ENCODE assay signal across 8 mouse cellular contexts in the genomic region with DNA sequence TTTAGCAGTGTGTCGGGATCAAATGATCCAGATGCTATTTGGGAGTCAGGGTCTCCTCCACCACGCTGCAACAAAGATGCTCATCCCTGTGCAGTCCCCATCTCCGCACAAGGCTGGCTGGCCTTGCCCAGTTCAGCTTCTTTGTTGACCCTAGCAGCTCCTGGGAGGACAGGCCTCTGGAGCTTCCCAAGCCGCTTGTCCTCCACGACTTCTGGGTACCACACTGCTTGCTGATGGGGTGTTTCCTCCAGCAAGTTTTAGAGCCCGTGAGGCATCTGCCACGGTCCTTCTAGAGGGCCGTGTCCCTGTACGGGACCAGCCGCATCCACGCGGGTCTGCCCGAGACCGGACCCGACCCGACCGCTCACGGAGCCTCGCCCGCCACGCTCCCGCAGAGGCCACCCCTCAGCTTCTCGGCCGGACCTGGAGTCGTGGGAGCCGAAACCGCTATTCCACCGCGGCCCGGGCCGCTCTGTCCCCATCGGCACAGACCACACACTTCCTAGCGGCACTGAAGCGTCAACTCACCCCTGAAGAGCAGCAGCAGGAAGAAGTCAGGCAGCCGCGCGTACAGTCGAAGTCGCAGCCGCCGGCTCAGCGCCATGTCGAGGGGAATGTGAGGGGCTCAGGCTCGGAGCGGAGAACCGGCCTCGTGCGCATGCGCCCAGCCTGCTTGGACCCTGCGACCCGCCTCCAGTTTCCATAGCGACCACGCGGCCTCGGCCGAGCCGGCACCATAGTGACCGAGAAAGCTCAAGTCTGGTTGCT. TPM values are rescaled to one million over a fixed set of nuclear protein-coding genes. Genes with fewer than 3 reads are reported as not detected.
DNase-seq lines count a peak whose midpoint lies in the region; ATAC-seq and TF ChIP-seq lines count a peak whose summit lies in the region.

A gene (minus strand): TSS at position 659 of the 768 bp plus-strand sequence.

- no peaks in the 10 kb centered on the region for H3K4me1 ChIP-seq in intestine, postnatal 0 days (replicated peaks; ENCODE audit: control insufficient read depth, insufficient read depth, low read length)
- peaks cover 47% of the 10 kb centered on the region for H3K4me1 ChIP-seq in midbrain, embryonic 12.5 days

- peak; percentile 86 for ATAC-seq in granulocyte monocyte progenitor cell, adult 5-6 weeks (replicated peaks; ENCODE audit: poor library complexity, severe bottlenecking)
- ATAC-seq in intestine, postnatal 0 days: peak; percentile 69
- peak; percentile 96 for ATAC-seq in midbrain, embryonic 12.5 days (ENCODE audit: low FRiP score, low read depth)
- no peak for ATAC-seq in erythroid progenitor cell, adult 5-6 weeks (replicated peaks; ENCODE audit: low FRiP score, poor library complexity, severe bottlenecking)

- H3K9ac ChIP-seq in intestine, postnatal 0 days (ENCODE audit: low read depth, low read length): peak within 1 kb of the TSS; percentile 51
- H3K9ac ChIP-seq in midbrain, embryonic 12.5 days (replicated peaks): peak within 1 kb of the TSS; percentile 75

- H3K27me3 ChIP-seq in intestine, postnatal 0 days (replicated peaks; ENCODE audit: control insufficient read depth, insufficient read depth, low read length): 0 out of 2 replicates have a peak, but pooled peaks cover 3% of the 10 kb centered on the region
- no peaks in the 10 kb centered on the region for H3K27me3 ChIP-seq in midbrain, embryonic 12.5 days

- intact Hi-C loops in left cerebral cortex, postnatal 36 days (cut with DNase I): no loop called here

- H3K36me3 ChIP-seq in intestine, postnatal 0 days (ENCODE audit: control insufficient read depth, insufficient read depth): no peaks in the 10 kb centered on the region
- no peaks in the 10 kb centered on the region for H3K36me3 ChIP-seq in midbrain, embryonic 12.5 days

- peak within 1 kb of the TSS; percentile 62; the same call in 1 of the 2 replicates for H3K27ac ChIP-seq in intestine, postnatal 0 days (ENCODE audit: low read depth, low read length)
- H3K27ac ChIP-seq in midbrain, embryonic 12.5 days (replicated peaks): peak within 1 kb of the TSS; percentile 92

- WGBS in intestine, postnatal 0 days: under 1% methylated on average over 58 of the region's 58 CpGs
- WGBS in midbrain, embryonic 12.5 days: under 1% methylated on average over 58 of the region's 58 CpGs

- DNase-seq in adrenal gland, postnatal 25 days: peak; percentile 95
- DNase-seq in embryo, embryonic 9.5 days (ENCODE audit: extremely low spot score): peak; percentile 95
- peak; percentile 93 to 94 for DNase-seq in left cerebral cortex, postnatal 36 days (ENCODE audit: low spot score in 2 of 2)
- peak; percentile 10 to 18 for DNase-seq in spleen, postnatal 36 days (ENCODE audit: low spot score in 2 of 2)

- peak within 1 kb of the TSS; percentile 52 for H3K4me3 ChIP-seq in intestine, postnatal 0 days (ENCODE audit: low read depth, low read length)
- peak within 1 kb of the TSS; percentile 77 for H3K4me3 ChIP-seq in midbrain, embryonic 12.5 days

- no peaks in the 10 kb centered on the region for H3K9me3 ChIP-seq in intestine, postnatal 0 days (ENCODE audit: control insufficient read depth)
- H3K9me3 ChIP-seq in midbrain, embryonic 12.5 days: no peaks in the 10 kb centered on the region

- TF ChIP-seq CTCF in intestine, postnatal 0 days (IDR thresholded peaks at IDR 0.05; ENCODE audit: low read depth): 0 out of 2 replicates have a peak, but pooled peaks have one; percentile 4

- peak within 1 kb of the TSS; percentile 65 for H3K4me2 ChIP-seq in intestine, postnatal 0 days (replicated peaks; ENCODE audit: low read depth)
- H3K4me2 ChIP-seq in midbrain, embryonic 12.5 days (replicated peaks): peak within 1 kb of the TSS; percentile 69

RNA-seq across cellular contexts. Expression of the gene that starts here (rescaled TPM):
- 35.7 and 36.5 TPM in 2 replicates for total RNA-seq in adrenal gland, postnatal 25 days (2021)
- total RNA-seq in granulocyte monocyte progenitor cell, adult 5-6 weeks (2014; fragmentation: Nextera tagmentation): not detected in 2 replicates
- 0.22 and 0.26 TPM in 2 replicates for total RNA-seq in granulocyte monocyte progenitor cell, adult 5-6 weeks (2017)
- polyA plus RNA-seq in intestine, postnatal 0 days (2015; fragmentation: Nextera tagmentation; extraction: Ambion mirVana): 17.8 and 20.3 TPM in 2 replicates
- 10 to 100 TPM; 34.6 to 38.7 TPM for total RNA-seq in left cerebral cortex, postnatal 36 days (2021)
- 137 and 144 TPM in 2 replicates for polyA plus RNA-seq in midbrain, embryonic 12.5 days (2016; fragmentation: Nextera tagmentation; extraction: Ambion mirVana)
- total RNA-seq in erythroid progenitor cell, adult 5-6 weeks (2015; ENCODE audit: low replicate concordance): not detected in 2 replicates
- total RNA-seq in erythroid progenitor cell, adult 5-6 weeks (2017; ENCODE audit: low replicate concordance): 1.2 TPM in 1 of 2 replicates, not detected in the other

Comparison
In these comparisons a context has a peak if more than half of its experiments do, and no peak if none do; other contexts are left out.
1. RNA of the gene that starts here (total RNA-seq): 34.6 to 38.7 TPM in left cerebral cortex, postnatal 36 days and 35.7 to 36.5 TPM in adrenal gland, postnatal 25 days; 0.22 to 0.26 TPM in granulocyte monocyte progenitor cell, adult 5-6 weeks and 1.2 TPM in erythroid progenitor cell, adult 5-6 weeks; every median in the first group is over 10 times any median in the second.
2. Peak in ATAC-seq in granulocyte monocyte progenitor cell, adult 5-6 weeks; RNA of the gene not detected or under 1 TPM.
3. DNase-seq: peak in every context shown above with its lines; median percentile 95 in adrenal gland, postnatal 25 days; 95 in embryo, embryonic 9.5 days; 94 in left cerebral cortex, postnatal 36 days; 14 in spleen, postnatal 36 days.